Mouse (Mus musculus) megakaryocyte, adult 5-6 weeks (primary cell): ENCODE measurements around the gene Rrp1. TPM values are rescaled to one million over a fixed set of nuclear protein-coding genes. Genes with fewer than 3 reads are reported as not detected.
A peak's percentile ranks its signal among the peaks of the same experiment; 100 is the strongest.

Experiments used
- ATAC-seq: 2 replicates; pipeline ENCODE4 v1.8.0; 2016; ENCODE audit warnings: mild to moderate bottlenecking, inconsistent platforms; ENCODE audit not compliant: poor library complexity, severe bottlenecking
- total RNA-seq, 2 experiments: library from RNA; stranded (forward) in 1 of 2; stranded (reverse) in 1 of 2; fragments of 153-499, 151-499 nt in 1 of 2; fragments of 221-1000, 200-1000 nt in 1 of 2; gene quantifications; 2 replicates each; pipeline versions ENCODE4 v1.2.3 to v1.2.4; 2015 to 2017

The Rrp1 gene
- total RNA-seq (2015) = 32.9 and 38.3 TPM in 2 replicates
- total RNA-seq (2017) = 173 and 213 TPM in 2 replicates

DNA sequence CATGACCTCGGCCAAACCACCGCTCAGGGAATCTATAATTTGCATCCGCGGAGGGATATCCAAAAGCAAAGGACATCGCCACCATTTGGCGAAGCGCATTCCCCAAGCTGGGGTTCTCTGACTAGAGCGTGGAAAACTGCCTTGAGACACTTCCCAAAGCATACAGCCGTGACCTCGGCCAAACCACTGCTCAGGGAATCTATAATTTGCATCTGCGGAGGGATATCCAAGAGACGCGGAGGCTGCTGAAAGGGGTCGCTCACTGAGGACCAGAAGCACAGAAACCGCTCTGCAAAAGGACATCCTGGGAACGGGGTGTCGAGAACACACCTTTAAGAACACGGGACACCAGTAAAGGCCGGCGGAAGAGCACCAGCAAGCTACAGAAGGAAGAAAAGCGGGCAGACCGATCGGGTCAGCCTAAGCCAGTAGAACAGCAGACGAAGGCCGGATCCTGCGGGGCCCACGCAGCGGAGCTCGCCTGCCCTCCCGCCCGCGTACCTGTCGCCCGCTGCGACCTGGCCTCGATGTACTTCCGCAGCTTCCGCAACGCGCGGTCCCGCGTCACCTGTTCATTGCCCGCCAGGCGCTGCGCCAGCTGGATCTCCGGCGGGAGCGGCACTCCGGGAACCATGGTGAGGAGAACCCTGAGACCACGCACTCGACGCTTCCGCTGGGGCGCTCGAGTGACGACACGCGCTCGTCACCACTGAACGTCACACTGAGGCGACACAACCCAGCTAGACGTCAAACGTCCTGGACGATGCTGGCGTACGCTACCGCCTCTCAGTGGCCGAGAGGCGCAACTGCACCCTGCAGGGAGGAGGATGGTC is at the start of gene Rrp1:
TSS of gene Rrp1 (minus strand) at position 725 of the 833 bp plus-strand sequence.
- peak; percentile 99 for ATAC-seq

DNA sequence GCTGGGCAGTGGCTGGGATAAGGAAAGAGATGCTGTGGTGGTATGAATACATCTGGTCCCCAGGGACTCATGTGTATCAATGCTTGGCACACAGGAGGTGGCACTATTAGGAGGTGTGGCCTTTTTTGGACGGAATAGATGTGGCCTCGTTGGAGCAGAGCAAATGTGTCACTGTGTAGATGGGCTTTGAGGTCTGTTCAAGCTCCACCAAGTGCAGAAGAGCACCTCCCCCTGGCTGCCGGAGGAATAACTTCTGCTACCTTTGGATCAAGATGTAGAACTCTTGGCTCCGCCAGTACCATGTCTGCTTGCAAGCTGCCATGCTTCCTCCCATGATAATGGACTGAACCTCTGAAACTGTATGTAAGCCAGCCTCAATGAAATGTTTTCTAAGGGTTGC is 48.9 kb upstream of the Rrp1 start:
- no peak for ATAC-seq

DNA sequence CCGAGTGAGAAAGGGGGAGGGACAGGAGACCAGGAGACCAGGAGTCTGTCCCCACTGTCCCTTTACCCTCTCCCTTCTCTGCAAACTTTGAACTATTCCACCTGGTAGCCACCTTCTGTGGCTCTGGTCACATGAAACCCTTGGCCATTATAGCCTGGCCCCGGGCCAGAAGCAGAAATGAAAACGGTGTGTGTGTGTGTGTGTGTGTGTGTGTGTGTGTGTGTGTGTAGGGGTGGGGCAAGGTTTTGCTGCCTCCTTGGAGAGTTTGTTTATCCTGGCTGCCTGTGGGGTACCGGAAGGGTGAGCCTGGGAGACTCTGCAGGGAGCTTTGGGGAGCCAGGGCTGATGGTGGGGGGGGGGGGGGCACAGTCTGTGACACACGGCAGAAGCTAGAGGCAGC is 47.6 kb upstream of the Rrp1 start:
- ATAC-seq = no peak

DNA sequence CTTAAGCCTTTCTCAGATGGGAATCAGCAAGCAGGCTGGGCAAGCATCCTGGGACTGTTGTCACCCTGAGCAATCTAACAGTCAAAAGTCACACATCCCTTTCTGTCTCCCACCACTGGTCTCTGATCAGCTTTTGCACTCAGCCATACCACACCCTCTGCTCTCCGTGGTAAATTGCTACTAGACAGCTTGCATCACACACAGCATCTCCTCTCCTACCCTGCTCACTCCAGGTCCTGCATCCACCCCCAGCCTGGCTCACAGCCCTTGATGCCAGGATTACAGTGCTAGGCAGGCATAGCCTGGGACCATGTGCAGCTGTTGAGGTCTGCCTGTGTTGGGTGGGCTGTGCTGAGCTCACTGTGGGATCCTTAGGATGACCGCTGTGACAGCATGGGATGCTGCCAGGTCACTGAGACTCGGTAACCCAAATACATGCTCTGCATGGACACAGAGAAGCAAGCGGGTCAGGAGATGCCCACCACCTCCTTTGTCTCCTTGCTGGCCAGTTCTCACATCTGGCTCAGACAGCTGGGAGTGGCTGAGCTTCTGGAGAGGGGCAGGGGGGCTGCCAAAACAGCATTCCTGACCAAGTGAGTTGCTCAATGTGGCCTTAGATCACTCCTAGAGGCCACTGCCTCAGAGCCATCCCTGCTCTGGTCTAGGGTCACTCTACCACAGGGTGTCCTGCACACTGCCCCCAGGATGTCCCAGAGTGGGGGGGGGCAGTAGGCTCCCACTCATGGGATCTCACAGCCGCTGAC is 45.7 kb upstream of the Rrp1 start:
- peak; percentile 46 for ATAC-seq

DNA sequence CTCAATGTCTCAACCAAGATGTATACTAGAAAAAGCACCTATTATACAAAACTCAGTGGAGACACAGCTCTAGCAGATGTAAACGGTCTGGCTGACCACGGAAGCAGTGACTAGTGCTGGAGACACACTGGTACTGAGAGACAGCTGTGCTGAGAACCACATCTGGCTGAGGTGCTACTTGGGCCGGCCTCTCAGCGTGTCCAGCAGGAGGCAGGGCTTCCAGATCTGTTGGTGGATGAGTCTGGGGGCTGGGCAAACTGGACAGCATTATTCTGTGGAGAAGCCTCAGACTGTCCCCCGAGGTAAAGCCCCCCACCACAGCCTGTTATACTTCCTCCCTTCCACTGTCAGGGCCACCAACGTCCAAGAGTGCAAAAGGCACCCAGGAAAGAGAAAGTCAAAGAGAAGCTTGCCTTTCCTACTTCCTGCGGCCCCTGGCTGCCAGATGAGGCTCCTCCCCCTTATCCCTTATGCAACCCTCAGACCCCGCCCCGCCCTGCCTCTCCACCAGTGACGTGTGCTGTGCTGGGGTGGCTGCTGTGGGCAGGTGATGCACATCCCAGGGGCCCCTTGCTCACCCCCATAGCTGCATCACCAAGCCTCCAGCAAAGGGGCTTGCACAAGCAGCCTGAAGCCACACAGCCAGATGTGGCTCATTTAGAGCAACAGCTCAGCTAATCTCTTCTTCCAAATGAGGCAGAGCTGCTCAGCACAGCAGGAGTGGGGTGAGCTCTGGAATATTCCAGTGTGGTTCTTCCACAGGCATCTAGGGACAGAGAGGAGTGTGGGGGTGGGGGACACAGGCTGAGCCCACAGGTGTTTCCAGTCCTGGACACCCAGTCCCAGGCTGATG is 44.9 kb upstream of the Rrp1 start:
- ATAC-seq = peak; percentile 90

DNA sequence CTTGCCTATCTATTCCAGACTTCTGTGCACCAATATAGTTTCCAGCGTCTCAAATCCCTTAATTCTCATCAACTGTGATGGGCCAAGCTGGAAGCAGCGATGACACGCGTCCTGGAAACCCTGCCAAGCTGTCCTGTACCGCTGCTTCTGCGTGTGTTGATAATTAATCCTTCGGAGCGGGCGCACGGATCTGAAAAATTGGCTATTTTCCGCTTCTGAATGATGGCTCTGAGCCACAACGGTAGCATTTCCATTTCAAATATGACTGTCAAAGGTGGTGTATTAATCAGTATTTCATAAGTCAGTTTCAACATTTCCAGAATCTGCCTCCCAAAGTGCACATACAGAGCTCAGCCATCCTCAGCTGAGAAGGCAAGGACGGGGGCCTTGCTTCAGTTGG is 43.9 kb upstream of the Rrp1 start:
- ATAC-seq = no peak

DNA sequence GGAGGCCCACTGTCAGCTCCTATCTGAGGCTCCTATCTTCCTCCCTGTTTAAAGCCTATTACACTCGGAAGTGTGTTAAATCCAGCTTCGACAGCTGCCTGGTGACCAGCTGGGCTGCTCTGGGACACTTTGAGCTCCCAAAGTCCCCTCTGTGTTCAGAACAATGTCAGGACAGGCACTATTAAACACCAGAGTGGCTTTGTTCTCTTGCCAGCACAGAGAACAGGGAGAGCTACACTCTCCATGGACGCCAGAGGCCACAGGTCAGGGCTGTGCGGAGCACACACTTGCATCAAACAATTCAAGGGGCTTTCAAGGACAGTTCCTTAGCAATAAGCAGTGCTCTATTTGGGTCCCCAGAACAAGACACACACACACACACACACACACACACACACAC is 39.8 kb upstream of the Rrp1 start:
- ATAC-seq = no peak

DNA sequence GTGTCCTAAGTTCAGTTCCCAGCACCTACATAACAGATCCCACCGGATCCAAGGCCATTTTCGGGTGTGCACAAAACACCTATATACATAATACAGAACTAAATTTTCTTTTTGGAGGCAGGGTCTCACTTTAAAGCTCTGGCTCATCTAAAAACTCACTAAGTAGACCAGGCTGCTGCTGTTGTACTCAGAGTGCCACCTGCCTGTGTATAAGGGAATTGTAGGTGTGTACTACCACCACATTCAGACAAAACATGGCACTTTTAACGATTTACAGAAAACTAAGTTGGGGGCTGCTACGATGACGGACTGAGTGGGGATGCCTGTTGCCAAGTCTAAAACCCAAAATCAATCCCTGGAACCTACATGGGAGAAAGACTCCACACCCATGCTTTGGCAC is 37.9 kb upstream of the Rrp1 start:
- ATAC-seq = no peak

DNA sequence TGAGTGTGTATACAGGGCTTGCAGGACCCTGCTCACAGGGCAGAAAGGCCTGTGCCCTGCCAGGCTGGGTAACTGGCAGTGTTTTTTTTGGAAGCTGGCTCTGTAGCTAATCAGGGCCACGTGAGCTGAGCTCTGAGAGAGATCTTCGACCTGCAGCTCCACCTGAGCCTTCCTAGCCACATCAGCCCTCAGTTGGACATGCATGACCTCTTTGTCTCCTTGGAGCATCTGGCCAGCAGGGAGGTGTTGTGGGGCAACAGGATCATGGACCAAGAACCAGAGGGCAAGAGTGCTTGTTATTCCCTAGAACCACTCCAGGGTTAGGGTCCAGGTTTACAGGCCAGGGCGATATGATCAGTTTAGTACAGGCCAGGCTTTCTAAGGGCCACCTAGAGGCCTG is 34.6 kb upstream of the Rrp1 start:
- ATAC-seq = no peak

DNA sequence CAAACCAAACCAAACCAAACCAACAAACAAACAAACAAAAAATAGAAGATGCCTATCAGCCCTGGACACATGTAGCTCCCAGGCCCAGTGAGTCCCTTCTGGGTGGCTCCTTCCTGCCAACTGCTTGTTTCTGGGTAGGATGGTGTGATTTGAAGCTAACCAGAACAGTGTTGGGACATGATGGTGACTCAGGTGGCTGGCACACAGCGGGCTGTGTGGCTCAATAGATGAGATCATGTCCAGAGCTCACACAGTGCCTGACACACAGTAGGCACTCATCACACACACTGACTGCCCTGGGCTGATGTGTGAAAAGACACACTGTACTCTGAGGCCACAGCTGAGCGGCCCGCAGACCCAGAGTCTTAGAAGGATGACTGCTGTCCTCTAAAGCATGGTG is 33.4 kb upstream of the Rrp1 start:
- no peak for ATAC-seq

DNA sequence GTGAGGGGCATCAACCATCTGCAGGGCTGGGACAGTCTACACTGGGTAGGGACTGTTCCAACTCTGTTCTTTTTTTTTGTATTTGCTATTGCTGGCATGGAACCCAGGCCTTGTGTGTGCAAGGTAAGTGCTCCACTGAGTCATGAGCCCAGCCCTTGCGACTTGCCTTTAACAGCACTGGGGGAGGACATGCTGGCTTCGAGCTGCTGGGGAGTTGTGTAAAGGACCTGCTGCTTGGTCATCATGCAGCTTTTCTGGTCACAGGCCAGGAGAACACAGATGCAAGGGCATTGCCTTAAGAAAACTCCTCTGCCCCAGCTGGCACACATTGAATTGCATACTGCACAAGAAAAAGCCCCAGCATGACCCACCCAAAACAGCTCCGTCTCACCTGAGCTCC is 29.4 kb upstream of the Rrp1 start:
- no peak for ATAC-seq

DNA sequence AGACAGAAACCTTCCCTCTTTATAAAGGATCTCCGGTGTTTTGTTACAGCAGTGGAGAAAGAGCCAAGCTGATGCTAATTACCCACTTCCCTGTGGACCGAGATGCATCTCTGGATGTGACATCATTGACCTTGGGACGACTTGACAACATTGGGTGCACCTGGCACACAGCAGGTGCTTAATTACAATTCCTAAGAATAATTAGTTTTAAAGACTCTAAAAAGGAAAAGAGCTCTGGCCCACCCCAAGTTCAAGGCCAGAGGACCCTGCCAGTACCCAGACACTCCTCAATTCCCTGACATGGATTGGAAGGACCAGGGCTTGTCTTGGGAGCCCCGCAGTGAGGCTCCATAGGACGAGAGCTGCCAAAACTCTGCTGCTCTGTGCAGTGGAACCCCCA is 28.8 kb upstream of the Rrp1 start:
- ATAC-seq = no peak

DNA sequence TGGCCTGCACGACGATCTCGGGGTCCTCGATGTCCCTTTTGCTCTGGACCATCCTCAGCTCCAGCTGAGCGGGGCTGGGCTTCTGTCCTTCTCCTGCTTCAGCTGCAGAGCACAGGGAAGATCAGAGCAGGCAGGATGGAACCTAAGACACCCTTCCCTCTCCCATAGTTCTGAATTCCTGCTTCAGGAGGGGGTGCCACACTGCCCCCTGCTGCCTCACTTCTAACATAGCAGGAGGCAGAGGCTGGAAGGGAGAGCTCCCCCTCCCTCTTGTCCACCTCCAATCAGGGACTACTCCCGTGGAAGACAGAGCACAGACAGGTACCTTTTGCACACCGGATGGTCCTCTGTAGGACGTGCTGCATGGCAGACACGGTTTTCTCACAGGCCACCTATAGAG is 28.0 kb upstream of the Rrp1 start:
- peak; percentile 43; the same call in 1 of the 2 replicates for ATAC-seq

DNA sequence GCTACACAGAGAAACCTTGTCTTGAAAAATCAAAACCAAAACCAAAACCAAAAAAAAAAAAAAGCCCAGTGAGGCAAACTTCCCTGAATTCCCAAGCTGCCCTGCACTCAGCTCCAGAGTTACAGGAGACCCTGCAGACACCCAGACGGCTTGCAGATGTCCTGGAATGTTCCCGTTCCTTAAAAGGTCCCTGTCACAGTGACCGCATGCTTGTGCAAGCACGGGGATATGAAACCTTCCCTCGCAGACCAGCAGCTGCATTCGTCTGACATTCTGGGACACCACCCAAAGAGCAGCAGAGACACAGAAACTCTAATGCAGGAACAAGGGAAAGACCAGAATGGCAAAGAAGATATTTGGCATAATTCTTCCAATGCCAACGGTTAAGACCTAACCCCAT is 27.1 kb upstream of the Rrp1 start:
- peak; percentile 74 for ATAC-seq

DNA sequence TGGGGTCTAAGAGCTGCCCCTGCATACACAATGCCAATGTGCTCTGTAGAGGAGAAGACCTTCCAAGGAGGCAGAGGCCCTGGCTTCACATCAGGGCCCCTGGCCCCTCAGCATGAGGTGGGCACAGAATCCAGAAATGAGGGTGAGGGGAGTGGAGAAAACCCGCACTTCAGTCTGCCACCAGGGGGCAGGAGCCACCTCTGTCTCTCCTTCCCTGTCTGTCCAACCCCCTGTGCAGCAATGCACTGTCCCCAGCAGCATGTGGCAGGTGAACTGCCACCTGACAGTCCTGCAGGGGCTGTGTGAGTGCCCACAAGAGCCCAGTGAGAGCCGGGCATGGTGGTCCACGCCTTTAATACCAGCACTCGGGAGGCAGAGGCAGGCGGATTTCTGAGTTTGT is 26.7 kb upstream of the Rrp1 start:
- 0 out of 2 replicates have a peak, but pooled peaks have one; percentile 34 for ATAC-seq

DNA sequence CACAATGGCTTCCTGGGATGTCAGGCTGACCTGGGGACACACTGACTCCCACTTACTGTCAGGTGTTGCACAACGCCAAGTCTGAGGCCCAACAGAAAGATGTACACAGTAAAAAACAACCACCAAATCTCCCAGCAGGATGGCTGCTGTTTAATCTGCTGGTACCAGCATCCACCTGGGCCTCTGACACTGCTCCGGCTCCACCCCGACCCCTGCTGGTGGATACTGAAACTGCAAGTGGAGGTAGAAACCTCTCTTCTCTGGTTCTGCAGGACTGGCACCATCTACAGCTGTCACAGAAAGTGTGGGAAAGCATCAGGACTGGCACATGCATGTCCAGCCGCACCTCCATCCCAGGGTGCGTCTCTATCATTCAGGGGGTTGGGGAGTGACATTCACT is 25.3 kb upstream of the Rrp1 start:
- ATAC-seq = peak; percentile 70

DNA sequence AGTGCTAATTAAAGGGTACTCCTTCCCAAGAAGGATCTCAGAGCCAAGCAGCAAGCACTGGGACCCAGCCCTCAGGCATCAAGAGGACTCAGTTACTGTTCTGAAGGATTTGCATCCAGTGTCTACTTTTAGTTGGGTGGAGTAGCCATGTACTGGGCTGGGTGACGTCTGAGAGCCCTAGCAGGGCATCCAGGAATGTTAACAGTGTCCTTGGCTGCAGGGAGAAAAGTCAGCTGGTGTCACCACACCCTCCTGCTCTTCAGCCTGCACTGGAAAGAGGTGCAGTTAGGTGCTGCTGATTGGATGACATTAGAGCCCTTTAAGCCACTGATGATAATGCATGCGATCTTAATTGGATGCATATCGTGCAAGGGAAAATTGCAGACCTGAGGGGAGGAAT is 20.0 kb upstream of the Rrp1 start:
- ATAC-seq = no peak

DNA sequence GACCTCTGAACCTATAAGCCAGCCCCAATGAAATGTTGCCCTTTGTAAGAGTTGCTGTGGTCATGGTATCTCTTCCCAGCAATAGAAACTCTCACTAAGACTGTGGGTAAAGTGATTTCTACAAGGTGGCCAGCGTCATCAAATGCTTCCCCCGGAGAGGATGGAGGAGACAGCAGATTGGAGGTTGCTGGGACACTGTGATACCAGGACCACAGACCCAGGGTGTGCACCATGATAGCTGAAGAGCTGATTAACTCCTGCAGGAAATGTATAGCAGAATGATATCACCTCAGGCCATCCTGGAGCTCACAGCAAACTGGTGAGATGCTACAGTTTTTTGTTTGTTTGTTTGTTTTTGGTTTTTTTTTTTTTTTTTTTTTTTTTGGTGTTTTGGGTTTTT is 16.9 kb upstream of the Rrp1 start:
- ATAC-seq = no peak

DNA sequence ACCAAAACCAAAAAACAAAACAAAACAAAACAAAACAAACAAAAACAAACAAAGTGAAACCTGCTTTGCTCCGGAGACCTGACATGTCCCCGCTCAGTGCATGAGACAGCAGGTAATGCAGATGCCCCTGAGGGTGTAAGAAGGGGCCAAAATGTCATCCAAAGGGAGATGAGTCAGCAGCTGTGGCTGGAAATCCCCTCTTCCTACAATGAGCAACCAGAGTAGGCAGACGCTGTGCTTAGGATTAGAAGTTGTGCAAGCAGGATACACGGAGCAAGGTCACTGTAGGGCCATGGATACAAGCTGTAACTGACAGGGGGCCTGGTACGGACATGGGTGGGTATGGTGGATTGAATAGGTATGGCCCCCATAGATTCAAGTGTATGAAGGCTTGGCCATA is 16.3 kb upstream of the Rrp1 start:
- no peak for ATAC-seq

DNA sequence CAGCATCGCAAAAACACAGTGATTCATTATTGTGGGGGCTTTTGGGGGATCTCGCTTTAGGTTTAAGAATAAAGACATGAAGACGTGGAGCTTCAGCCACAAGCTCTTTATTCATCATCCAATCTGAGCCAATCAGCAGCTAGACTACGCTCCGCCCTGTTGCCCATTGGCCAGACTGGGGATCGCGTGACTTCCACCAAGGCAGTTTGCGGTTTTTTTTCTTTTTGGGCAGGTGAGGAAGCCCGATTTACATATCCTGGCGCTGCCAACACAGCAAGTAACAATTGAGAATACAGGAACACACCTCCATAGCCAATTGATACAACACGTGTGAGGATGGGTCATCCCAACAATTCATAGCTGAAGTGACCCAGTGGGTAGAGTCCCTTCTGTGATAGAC is 15.2 kb upstream of the Rrp1 start:
- ATAC-seq = no peak

DNA sequence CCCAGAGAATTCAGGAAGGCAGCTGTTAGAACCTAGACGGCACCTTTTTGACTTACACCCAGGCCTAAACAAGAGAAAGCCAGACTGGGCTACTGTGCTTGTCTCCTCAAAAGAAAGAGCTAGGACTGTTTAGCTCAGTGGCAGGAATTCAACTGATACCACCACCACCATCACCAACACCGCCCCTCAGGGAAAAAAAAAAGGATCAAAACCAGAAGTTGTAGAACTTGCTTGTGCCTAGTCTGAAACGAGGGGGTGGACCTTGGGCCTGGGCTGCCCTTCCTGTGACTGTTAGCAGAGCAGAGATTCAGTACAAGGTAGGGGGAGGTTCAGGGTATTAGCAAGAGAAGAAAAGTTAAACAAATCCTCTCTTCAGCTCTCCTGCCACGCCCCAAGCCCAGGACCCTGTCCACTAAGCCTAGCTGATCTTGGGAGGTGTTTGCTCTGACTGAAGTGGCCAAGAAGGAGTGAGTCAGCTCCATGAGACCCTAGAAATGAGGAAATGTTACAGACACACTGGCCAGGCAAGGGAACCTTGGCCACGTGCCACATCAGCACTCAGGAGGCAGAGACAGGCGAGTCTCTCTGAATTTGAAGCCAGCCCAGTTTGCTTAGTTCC is 13.4 kb upstream of the Rrp1 start:
- peak; percentile 40 for ATAC-seq
